Mouse (Mus musculus) midbrain, postnatal 0 days (tissue): ENCODE measurements around the gene Chad. TPM values are rescaled to one million over a fixed set of nuclear protein-coding genes. Genes with fewer than 3 reads are reported as not detected.

Source experiments
- ATAC-seq: fragments of 200-750 bp; cut with Nextera tagmentation; 2 replicates; pipeline ENCODE4 v1.8.0; 2017; ENCODE audit warnings: moderate number of reproducible peaks, mild to moderate bottlenecking, moderate TSS enrichment, moderate library complexity; ENCODE audit not compliant: low FRiP score
- DNase-seq: peaks from one replicate; pipeline ENCODE4 v3.0.0-alpha.2; 2015; ENCODE audit warnings: low spot score
- H3K27ac ChIP-seq: fragments of 300-500 bp; sonication (generic); 2 replicates; pipeline ENCODE4 v1.5.1; 2014; ENCODE audit warnings: low read depth, mild to moderate bottlenecking, low read length, mixed read lengths
- H3K27me3 ChIP-seq: fragments of 300-500 bp; sonication (generic); 2 replicates; pipeline ENCODE4 v1.6.1; 2014; ENCODE audit warnings: low read length, control low read depth, mixed read lengths; ENCODE audit not compliant: insufficient read depth
- H3K36me3 ChIP-seq: fragments of 300-500 bp; sonication (generic); 2 replicates; pipeline ENCODE4 v1.6.1; 2014; ENCODE audit warnings: low read length, control low read depth, mixed read lengths; ENCODE audit not compliant: insufficient read depth
- H3K4me1 ChIP-seq: fragments of 300-500 bp; sonication (generic); 2 replicates; pipeline ENCODE4 v1.6.1; 2014; ENCODE audit warnings: mild to moderate bottlenecking, control low read depth, antibody characterized with exemption, low read length, mixed read lengths; ENCODE audit not compliant: insufficient read depth
- H3K4me2 ChIP-seq: fragments of 300-500 bp; sonication (generic); 2 replicates; pipeline ENCODE4 v1.6.1; 2014; ENCODE audit warnings: low read depth, mild to moderate bottlenecking, low read length, mixed read lengths; ENCODE audit not compliant: poor library complexity, severe bottlenecking
- H3K4me3 ChIP-seq: fragments of 300-500 bp; sonication (generic); 2 replicates; pipeline ENCODE4 v1.5.1; 2014; ENCODE audit warnings: low read depth, mild to moderate bottlenecking, low read length, moderate library complexity
- H3K9ac ChIP-seq: fragments of 300-500 bp; sonication (generic); replicated peaks from 2 replicates; pipeline ENCODE4 v1.6.1; 2014; ENCODE audit warnings: mild to moderate bottlenecking, low read length, moderate library complexity, mixed read lengths; ENCODE audit not compliant: poor library complexity, severe bottlenecking
- H3K9me3 ChIP-seq: fragments of 300-500 bp; sonication (generic); 2 replicates; pipeline ENCODE4 v1.6.1; 2016; ENCODE audit warnings: low read length, control low read depth
- CTCF ChIP-seq: IDR thresholded peaks from 2 replicates; pipeline ENCODE4 v1.5.1; 2016; ENCODE audit warnings: antibody characterized with exemption, mild to moderate bottlenecking
- WGBS: fragments of 180-500 bp; shearing (Covaris S2); extraction: QIAGEN DNeasy Blood & Tissue Kit; methylation state at CpG from one replicate; pipeline ENCODE4 v1.1.7; 2014; 5-methylcytosine and 5-hydroxymethylcytosine counted together
- polyA plus RNA-seq: library from polyadenylated mRNA; unstranded; fragments of >200 nt; fragmentation: Nextera tagmentation; extraction: Ambion mirVana; gene quantifications from 2 replicates; pipeline ENCODE4 v1.2.1, GENCODE M21; 2015
- total RNA-seq: library from RNA; depleted of rRNA; stranded (reverse); fragments of >200 nt; gene quantifications from 2 replicates; pipeline ENCODE4 v1.2.3, GENCODE M21; 2014

Chad gene
- total and polyA plus RNA-seq, 2 experiments from 2014 or later = 0.11 to 0.85 TPM

DNA sequence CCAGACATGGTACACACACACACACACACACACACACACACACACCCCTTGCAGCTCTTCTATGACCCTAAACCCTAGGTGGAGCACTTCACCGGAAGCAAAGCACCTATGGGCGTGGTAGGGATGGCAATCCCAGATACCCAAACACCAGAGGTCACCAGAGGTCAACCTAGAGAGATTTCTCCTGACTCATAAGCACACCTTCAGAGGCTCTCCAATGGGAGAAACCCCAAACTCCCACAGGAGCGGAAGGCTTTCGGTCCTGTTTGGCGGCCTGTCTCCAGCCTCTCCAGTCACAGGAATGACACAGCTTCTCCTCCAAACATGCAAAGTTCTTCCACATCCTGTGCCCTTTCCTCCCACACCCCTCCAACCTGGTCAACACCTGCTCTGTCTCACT, 18.5 kb upstream of the Chad start:
- Histone ChIP-seq H3K27me3 (no peaks in the 10 kb centered on the region), H3K4me3 (no peak overlapping the region), H3K4me2 (no peak overlapping the region), H3K4me1 (no peaks in the 10 kb centered on the region; the same call in 1 of the 2 replicates), H3K36me3 (peaks cover 4% of the 10 kb centered on the region; the same call in 1 of the 2 replicates), H3K27ac (no peak overlapping the region), H3K9me3 (no peaks in the 10 kb centered on the region), H3K9ac (no peak overlapping the region)
- 99% methylated on average over 5 of the region's 5 CpGs for WGBS
- ATAC-seq (no peak), DNase-seq (no peak)
- no peak for TF ChIP-seq CTCF

DNA sequence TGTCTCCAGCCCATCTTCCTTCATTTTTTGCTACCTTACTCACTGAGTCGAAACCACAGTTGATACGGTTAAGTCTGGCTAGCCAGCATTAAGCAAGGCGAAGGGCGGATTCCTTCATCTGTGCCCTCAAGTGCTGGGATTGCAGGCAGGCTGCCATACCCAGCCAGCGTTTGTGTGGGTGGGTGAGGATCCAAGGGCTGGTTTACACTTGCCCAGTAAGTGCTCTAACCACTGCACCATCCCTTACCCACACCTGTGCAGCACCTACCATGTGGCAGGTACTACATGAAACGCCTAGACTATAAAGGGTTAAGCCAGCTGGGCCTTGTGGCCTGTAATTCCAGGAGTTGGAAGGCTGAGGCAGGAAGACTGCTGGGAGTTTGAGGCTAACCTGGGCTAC, 17.6 kb upstream of the Chad start:
- Histone ChIP-seq H3K9me3 (no peaks in the 10 kb centered on the region), H3K27me3 (no peaks in the 10 kb centered on the region), H3K4me2 (no peak overlapping the region), H3K9ac (no peak overlapping the region), H3K36me3 (peaks cover 4% of the 10 kb centered on the region; the same call in 1 of the 2 replicates), H3K27ac (no peak overlapping the region), H3K4me3 (no peak overlapping the region), H3K4me1 (no peaks in the 10 kb centered on the region; the same call in 1 of the 2 replicates)
- DNase-seq (no peak), ATAC-seq (no peak)
- no peak for TF ChIP-seq CTCF
- 93% methylated on average over 6 of the region's 6 CpGs for WGBS

- Histone ChIP-seq H3K27ac (peak overlapping the region; percentile 82), H3K36me3 (no peaks in the 10 kb centered on the region), H3K4me3 (peak overlapping the region; percentile 53), H3K9ac (peak overlapping the region; percentile 69), H3K9me3 (no peaks in the 10 kb centered on the region), H3K4me1 (no peaks in the 10 kb centered on the region; the same call in 1 of the 2 replicates), H3K27me3 (no peaks in the 10 kb centered on the region), H3K4me2 (peak overlapping the region; percentile 91)
- ATAC-seq (peak; percentile 62), DNase-seq (peak; percentile 61)
- 11% methylated on average over 24 of the region's 24 CpGs for WGBS
- no peak for TF ChIP-seq CTCF
Observed at GRCm38 (mm10) chr11:94548041-94548784, 16.6 kb upstream of the Chad start.

DNA sequence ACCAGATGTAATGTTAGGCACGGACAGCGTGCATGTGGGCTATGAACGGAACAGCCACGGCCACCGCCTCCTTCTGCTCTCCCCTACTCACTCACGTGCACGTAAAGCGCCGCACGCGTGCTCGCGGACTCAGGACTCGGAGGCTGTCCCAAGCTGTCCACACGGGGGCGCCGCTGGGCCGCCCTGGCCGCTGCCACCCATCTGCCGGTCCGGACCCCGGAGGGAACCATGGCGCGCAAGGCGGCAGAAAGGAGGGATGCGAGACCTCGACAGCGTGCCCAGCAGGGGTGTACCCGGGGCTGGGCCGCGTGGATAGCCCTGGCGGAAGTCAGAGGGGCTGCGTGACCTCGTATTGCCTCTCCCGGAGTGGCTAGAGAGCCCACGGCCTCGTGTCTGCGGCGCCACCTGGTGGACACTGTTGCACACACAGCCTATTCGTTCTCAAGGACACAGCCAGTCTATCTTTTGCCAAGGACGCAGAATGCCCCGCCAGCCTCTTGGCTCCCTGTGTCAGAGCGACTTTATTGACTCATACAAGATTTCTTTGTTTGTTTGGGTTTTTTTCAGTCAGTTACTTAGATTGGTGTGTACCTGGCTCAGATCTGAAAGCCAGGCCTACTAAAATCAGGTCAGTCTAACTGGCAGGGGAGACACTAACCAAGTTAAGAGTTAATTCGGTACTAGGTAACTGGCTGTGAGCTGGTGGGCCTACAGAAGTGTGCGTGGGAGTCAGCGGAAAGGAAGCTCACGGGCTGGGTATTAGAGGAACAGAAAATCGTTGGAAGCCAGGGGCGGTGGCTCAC, 15.8 kb upstream of the Chad start, which contains the start of gene Rsad1:
Rsad1 (minus strand) TSS at position 368 of the 803 bp plus-strand sequence.
- Histone ChIP-seq H3K9ac (peak within 1 kb of the TSS; percentile 69), H3K4me1 (no peaks in the 10 kb centered on the region; the same call in 1 of the 2 replicates), H3K36me3 (no peaks in the 10 kb centered on the region), H3K4me2 (peak within 1 kb of the TSS; percentile 91), H3K9me3 (no peaks in the 10 kb centered on the region), H3K4me3 (peak within 1 kb of the TSS; percentile 53), H3K27me3 (no peaks in the 10 kb centered on the region), H3K27ac (peak within 1 kb of the TSS; percentile 82)
- peak; percentile 92 for ATAC-seq
- peak; percentile 97 for DNase-seq
- TF ChIP-seq CTCF = peak; percentile 94
- WGBS = 3% methylated on average over 49 of the region's 49 CpGs

GRCm38 (mm10) chr11:94549691-94550441, 15.0 kb upstream of the Chad start:
- no peak for DNase-seq
- Histone ChIP-seq H3K27ac (peak overlapping the region; percentile 82), H3K27me3 (no peaks in the 10 kb centered on the region), H3K4me1 (no peaks in the 10 kb centered on the region; the same call in 1 of the 2 replicates), H3K36me3 (no peaks in the 10 kb centered on the region), H3K4me3 (no peak overlapping the region), H3K4me2 (no peak overlapping the region), H3K9ac (no peak overlapping the region), H3K9me3 (no peaks in the 10 kb centered on the region)
- TF ChIP-seq CTCF = no peak
- ATAC-seq = no peak
- WGBS = 78% methylated on average over 10 of the region's 10 CpGs
